Mouse (Mus musculus) CD4-positive, CD25-positive, alpha-beta regulatory T cell, adult 4 months (primary cell): ENCODE measurements at regions not wholly inside any gene's neighbourhood (a gene's known extent, or its start where the extent isn't known, plus 50 kb on each side); places are given as distances from the start of the nearest gene placed in this dataset.

Experiments
- ATAC-seq: one replicate; pipeline ENCODE4 v1.8.0; 2017

- ATAC-seq = no peak
Measured at GRCm38 (mm10) chr17:50442062-50442461, 67.1 kb upstream of the Plcl2 start.

DNA sequence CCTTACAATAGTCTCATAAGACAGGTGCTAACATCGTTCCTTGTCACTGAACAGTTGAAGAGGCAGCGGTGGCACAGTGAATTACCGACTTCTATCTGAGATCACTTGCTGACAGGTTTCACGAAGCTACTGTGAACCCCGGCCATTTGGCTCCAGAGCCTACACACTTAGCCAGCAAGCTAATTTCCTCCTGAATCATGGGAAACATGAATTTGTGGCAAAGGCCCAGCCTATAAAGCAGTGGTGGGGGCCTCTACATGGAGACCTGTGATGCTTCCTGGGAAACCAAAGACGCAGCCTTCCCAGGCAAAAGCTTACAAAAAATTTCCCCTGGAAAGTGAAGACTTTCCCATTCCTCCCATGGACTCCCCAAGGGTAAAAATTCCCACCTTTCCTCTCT lies 66.3 kb upstream of the Plcl2 start:
- ATAC-seq = no peak

GRCm38 (mm10) chr17:50443376-50444022 lies 65.7 kb upstream of the Plcl2 start:
- no peak for ATAC-seq

GRCm38 (mm10) chr17:50444023-50444389 lies 65.2 kb upstream of the Plcl2 start:
- ATAC-seq = no peak

DNA sequence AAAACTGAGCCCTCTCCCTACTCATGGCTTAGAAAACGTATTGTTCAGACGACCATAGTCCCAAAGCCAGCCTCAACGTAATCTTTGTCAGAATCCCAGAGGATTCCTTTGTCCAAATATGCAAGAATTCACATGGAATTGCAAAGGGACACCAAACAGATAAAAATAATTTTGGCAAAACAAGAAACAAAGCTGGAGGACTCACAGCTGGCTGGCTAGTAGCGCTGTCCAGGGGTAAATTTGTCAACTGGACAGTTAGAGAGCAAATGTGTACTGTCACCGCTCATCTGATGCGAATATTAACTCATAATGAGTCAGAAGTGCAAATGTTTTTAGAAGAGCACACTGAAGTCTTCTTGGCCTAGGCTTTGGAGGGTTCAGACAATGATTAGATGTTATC lies 60.5 kb upstream of the Plcl2 start:
- ATAC-seq = no peak

- no peak for ATAC-seq
Measured at GRCm38 (mm10) chr17:50451606-50452005, 57.6 kb upstream of the Plcl2 start.

DNA sequence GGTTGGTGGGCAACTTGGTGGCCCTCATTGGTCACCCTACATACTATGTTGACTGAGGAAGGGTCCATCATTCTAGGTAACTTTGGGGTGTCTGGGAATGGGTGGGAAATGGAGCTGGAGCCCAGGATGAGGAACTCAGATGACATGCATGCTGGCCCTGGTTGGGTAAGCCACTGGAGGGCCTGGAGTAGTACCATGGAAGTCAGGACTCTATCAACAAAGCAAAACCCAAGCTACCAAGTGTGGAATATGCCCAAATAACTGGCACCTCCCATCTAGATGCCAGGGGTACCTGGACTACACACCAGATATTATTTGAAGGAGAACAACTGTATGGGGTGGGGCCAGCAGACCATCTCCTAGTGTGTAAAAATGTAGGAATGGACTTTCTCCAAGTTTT lies 55.7 kb upstream of the Plcl2 start:
- no peak for ATAC-seq

DNA sequence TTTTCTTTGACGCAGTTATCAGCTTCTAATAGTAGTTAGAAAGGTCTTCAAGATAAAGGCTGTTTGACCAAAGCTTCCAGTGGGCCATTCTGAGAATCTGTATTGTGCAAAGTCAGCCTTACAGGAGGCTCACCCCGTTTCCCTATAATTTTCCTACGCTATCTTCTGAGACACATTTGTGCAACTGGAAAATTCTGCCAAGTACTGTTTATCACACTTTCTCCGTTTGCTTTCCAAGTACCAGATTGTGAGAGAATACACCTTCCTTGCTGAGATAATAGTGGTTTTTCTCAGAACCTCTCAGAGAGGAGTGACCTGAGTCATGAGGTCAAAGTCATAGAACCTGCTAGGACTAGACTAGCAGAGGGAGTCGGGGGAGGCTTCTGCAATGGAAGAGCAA lies 55.2 kb upstream of the Plcl2 start:
- ATAC-seq = no peak

DNA sequence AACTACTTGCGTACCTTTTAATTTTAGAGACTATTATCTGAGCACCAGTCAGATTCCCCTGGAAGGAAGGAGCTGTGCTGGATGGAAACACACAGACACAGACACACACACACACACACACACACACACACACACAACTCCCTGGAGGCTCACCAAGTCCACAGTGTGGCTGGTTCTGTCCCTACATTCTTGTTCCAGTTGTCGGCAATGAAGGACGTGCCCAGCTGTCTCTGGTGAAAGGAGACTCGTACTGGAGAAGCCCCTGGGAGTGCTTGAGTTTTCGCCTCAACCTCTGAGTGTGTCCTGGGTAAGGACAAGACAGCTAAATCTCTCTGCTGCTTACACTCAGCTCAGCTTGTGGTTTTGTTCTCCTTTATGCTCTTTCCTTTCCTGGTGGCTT lies 54.3 kb upstream of the Plcl2 start:
- no peak for ATAC-seq

DNA sequence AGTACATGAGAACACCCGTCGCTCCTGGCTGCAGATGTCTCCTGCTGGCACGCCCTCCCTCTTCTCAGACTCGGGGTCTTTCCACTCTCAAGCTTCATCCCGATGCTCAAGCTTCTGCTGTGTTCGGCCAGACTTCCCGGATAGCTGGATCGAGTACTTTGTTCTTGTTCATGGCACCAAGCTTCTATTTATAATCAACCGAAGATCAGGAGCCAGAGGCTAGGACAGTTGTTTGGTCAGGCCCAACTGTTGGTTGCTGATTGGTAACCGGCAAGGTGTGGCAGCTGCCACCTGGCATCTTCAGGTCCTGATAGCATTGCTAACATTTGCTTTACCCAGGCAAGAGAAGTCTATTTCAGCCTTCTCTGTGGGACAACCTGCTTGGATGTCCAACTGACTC lies 53.5 kb upstream of the Plcl2 start:
- ATAC-seq = no peak

DNA sequence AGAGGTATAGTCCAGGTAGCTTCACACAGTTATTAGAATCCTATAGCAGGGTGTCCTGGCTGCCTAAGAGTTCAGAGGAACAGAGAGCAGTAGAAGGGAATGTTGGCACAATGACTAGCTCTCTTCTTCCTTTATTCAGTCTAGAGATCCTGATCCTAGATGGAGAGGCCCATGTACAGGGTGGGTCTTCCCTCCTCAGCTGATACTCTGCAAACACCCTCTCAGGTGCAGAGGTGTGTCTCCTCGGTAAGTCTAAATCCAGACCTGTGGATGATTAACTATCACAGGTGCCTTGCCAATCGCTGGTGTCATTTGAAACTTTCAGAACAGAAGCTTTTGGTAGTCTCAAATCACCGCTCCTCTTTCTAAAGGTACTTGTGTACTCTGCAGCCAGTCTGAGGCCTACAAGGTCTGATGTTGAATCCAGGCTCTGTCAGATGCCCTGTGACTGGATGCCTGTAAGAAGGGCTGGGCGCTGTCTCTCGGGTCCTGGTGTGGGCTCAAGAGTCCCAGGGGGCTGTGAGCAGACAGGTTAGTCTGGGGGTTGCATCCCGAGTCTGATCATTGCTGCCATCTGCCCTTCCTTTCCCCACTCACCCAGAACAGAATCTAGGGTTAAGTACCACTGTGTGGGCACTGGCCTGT lies 52.0 kb upstream of the Plcl2 start:
- ATAC-seq = no peak

DNA sequence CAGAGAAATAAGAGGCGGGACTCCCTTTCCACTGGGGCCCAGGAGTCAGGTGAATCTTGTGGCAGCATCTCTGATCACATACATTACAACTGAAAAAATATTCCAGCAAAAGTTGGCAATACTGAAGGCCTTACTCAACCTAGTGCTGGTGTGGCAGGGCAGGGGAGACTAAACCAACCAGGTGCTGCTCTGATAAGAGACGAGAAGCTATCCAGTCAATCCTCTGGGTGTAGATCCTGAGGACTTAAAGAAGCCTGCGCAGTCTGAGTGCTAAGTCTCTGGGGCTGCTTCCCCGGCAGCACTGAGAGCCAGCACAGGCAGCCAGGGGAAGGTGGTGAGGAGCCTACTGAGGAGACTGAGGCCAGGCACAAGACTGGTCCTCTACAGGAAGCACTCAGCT lies 51.0 kb upstream of the Plcl2 start:
- no peak for ATAC-seq
